Mouse (Mus musculus) small intestine, adult 2 months (tissue): ENCODE measurements at regions not wholly inside any gene's neighbourhood (a gene's known extent, or its start where the extent isn't known, plus 50 kb on each side); places are given as distances from the start of the nearest gene placed in this dataset.

ENCODE experiments used
- CTCF ChIP-seq: fragments of 200-500 bp; IDR thresholded peaks from 2 replicates; pipeline ENCODE4 v1.5.1; 2012; ENCODE audit warnings: low read depth, mild to moderate bottlenecking, control low read depth, inconsistent platforms, low read length, moderate library complexity, mixed read lengths; ENCODE audit not compliant: insufficient replicate concordance, insufficient read length; ENCODE audit errors: extremely low read depth
- POLR2A ChIP-seq: fragments of 200-500 bp; IDR thresholded peaks from 2 replicates; pipeline ENCODE4 v1.6.1; 2012; ENCODE audit warnings: low read depth, mild to moderate bottlenecking, control low read depth, inconsistent platforms, low read length, moderate library complexity

DNA sequence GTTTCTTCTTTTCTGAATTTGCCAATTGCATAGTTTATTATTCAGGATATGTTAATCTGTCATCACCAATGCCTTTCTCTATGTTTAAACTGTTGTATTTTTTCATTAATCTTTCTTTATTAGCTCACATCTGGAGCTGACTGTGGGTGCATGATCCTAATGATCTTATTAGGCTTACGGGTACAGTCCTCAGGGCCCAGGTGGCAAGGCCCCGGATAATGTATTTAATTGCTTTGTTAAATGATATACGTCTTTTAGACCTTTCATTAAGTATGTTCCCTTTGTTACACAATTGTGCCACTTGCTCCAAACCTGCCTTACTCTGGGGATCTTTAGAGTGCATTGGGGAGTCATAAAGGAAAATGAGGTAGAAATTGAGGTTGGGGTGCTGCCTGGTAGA, 86.7 kb upstream of the A1bg start:
- no peak for TF ChIP-seq CTCF
- no peak for TF ChIP-seq POLR2A
